Comparison of ENCODE assay signal across 27 mouse cellular contexts in the genomic region with DNA sequence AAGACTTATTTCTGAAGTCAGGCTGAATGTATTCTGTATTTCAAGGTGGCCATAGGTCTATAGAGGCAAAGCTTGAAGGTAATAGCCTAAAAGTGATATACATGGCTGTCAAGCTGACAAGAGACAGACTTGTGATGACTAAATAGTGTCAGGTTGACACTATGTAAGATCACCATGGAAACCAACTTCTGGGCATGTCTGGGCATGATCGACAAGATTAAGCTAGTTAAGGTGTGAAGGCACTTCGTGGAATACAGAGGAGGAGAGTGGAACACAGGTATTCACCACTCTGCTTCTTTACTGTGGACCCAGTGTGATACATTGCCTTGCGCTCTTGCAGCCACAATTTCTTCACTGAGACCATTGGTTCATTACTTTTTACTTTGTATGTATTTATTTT. TPM values are rescaled to one million over a fixed set of nuclear protein-coding genes. Genes with fewer than 3 reads are reported as not detected.
"Had no signal": no experiment of that assay in that cellular context is flagged by ENCODE, and none has a peak within 500 bp of the region (broad histone marks: within the 10 kb centered on the region; RNA-seq: fewer than 3 reads in every experiment).

No protein-coding gene starts in this region.

- H3K4me3 ChIP-seq: lung, embryonic 15.5 days; megakaryocyte, embryonic 14.5 days; midbrain, embryonic 13.5 days; midbrain, embryonic 15.5 days; neural tube, embryonic 13.5 days; neural tube, embryonic 15.5 days had no signal

- H3K27me3 ChIP-seq: lung, embryonic 15.5 days; megakaryocyte, embryonic 14.5 days; midbrain, embryonic 13.5 days; midbrain, embryonic 15.5 days; neural tube, embryonic 13.5 days; neural tube, embryonic 15.5 days had no signal

- H3K4me1 ChIP-seq: lung, embryonic 15.5 days; megakaryocyte, embryonic 14.5 days; midbrain, embryonic 13.5 days; midbrain, embryonic 15.5 days; neural tube, embryonic 13.5 days; neural tube, embryonic 15.5 days had no signal

- H3K9me3 ChIP-seq: lung, embryonic 15.5 days; midbrain, embryonic 13.5 days; midbrain, embryonic 15.5 days; neural tube, embryonic 13.5 days; neural tube, embryonic 15.5 days had no signal

- DNase-seq: lung, adult 2 months; lung, postnatal 14 days; lung, postnatal 36 days; retina, postnatal 1 day; right cerebral cortex, adult 18-20 months; right cerebral cortex, postnatal 25 days; right cerebral cortex, postnatal 4 days; spleen, adult 18-20 months; thymus, adult 2 months; thymus, postnatal 25 days; thymus, postnatal 4 days had no signal

- H3K36me3 ChIP-seq: lung, embryonic 15.5 days; midbrain, embryonic 13.5 days; midbrain, embryonic 15.5 days; neural tube, embryonic 13.5 days; neural tube, embryonic 15.5 days had no signal

- H3K27ac ChIP-seq: lung, embryonic 15.5 days; macrophage; midbrain, embryonic 13.5 days; midbrain, embryonic 15.5 days; neural tube, embryonic 13.5 days; neural tube, embryonic 15.5 days had no signal

- H3K9ac ChIP-seq: lung, embryonic 15.5 days; midbrain, embryonic 13.5 days; midbrain, embryonic 15.5 days; neural tube, embryonic 13.5 days; neural tube, embryonic 15.5 days had no signal

RNA-seq across cellular contexts. Expression of a gene that starts 46.9 kb away (rescaled TPM):
- total RNA-seq: megakaryocyte progenitor cell, adult 5-6 weeks; midbrain, postnatal 0 days; monocyte, adult 5-6 weeks had no signal
- polyA plus RNA-seq: lung, adult 2 months; lung, embryonic 15.5 days; lung, postnatal 0 days; macrophage; midbrain, embryonic 11.5 days; neural tube, embryonic 11.5 days; small intestine, adult 2 months; stomach, embryonic 16.5 days; thymus, adult 2 months; urinary bladder, adult 2 months had no signal
